Mouse (Mus musculus) right cerebral cortex, postnatal 36 days (tissue): ENCODE data around the gene Ada.

Experiments
- DNase-seq, 2 experiments: peaks; one replicate each; pipeline ENCODE4 v3.0.0; 2022; ENCODE audit warnings: low spot score in 2 of 2, mixed read lengths in 1 of 2

Gene Ada

DNA sequence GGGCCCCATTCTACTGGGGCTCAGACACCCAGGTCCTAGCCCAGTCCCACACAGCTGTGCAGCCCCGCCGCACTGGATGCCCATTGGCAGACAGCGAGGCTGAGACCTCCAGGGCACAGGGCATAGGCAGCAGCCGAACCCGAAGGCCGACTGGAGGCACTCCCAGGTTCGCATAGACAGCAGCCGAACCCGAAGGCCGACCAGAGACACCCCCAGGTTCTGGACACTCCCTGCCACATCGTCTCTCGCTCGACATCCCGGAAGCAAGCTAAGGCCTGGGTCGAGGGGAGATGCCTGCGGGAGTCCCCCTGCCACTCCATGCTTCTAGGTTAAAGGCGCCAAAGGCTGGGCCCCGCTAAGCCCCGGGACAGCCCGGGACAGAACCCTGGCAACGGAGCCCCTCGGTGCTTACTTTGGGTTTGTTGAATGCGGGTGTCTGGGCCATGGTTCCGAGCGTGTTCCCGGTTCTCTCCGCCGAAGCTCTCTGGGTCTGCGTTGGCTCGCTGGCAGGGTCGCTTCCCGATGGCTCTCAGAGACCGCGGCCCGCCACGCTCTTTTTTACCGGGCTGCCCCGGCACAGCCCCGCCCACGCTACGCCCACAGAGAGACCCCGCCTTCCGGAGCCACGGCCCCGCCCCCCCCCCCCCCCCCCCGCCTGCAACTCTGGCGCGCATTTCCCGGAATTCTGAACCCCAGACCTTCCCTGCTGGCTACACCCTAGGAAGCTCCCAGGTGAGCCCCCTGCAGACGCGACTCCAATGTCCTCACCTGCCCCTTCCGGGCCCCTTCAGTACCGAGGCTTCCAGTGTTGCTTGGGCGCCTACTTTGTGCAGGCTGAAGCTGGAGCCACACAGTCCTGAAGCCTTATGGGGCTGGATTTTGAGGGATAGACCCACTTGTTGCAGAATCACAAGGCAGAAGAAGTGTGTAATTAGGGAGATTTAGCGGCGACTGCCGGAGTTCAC, at the start of gene Ada:
Ada (minus strand) TSS at position 593 of the 965 bp plus-strand sequence.
- DNase-seq = no peak

DNA sequence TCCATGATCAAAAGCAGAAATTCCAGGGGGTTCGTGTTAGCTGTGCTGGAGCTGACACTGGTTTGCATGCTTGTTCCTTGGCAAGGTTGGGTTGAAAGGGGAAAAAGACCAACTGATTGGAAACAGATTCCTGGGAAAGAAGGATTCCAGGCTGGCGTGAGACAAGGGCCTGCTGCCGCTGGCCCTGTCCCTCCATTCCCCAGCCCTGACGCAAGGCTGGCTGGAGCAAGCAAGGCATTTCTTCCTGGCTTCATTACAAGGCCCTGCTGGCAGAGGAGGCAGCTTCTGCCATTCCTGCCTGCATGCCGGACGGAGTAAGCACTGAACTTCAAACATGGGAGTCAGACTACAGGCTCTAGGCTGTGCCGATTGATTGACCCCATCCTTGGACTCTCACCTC, 48.4 kb upstream of the Ada start:
- no peak for DNase-seq

DNA sequence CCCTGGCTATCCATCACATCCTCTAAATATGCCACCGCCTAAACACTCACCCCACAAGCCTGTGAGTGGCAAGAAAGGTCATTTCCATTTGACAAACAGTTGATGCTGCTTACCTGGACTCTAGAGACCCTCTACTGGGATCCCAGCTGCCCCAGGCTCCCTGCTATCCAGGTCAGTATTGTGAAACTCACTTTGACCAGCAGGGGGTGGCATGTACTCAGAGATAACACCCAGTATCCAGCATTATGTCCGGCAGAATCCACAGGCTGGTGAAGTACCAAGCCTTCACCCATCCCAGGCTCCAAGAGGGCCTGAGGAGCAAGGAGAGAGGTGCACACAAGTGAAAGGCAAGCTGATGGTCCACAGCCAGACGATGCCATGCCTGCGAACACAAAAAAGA, 38.4 kb upstream of the Ada start:
- DNase-seq = peak; percentile 33 to 43

DNA sequence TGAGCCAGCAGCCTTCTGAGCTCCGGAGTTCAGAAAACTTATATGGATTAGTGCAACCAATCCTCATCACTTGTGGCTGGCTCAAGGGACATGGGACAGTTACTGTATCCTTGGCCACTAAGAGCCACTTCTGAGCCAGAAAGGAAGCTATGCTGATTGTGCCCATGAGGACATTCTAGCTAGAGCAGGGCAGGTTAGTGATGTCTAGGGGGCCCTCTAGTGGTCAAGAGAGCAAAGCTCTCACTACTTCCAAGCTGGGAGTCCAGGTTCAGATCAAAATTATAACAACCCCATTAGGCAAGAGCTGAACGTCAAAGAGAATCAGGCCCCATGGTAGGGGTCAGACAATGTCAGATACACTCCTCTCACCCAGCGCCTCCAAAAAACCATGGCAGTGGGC, 37.7 kb upstream of the Ada start:
- peak; percentile 8 to 14 for DNase-seq

DNA sequence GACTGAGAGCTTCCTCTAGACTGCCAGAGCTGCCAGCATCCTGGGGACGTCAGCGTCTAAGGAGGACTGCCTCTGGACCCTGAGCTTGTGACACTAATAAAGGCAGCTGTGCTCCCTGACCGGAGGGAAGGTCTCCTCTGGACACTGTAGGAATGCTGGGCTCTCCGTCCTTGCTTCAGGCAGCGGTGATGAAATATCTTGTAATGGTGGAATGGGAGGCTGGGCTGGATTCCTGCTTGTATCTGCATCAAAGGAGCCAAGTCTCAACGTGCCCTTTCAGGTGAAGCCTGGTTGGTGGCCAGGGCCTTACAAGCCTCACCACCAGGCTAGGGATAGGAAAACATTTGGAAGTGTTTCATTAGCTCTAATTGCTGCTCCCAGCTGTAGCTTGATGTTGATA, 37.0 kb upstream of the Ada start:
- DNase-seq = no peak

DNA sequence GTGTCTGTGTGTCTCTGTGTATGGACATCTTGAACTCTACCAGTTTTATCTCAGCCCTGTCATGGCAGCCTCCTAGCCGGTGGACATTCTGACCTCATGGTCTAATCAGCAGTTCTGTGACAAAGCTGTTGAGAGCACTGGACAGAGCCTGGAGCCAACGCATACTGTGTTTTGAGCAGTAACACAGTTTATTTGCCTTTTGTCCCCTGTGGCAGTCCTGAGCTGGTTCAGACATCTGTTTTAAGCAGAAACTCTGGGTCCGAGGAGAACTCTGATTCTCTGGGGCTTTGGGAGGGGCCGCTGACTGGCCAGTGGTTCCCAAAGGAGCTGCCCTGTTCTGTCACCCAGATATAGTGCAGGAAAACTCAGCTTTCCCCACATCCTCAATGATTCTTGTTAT, 33.9 kb upstream of the Ada start:
- DNase-seq = no peak

DNA sequence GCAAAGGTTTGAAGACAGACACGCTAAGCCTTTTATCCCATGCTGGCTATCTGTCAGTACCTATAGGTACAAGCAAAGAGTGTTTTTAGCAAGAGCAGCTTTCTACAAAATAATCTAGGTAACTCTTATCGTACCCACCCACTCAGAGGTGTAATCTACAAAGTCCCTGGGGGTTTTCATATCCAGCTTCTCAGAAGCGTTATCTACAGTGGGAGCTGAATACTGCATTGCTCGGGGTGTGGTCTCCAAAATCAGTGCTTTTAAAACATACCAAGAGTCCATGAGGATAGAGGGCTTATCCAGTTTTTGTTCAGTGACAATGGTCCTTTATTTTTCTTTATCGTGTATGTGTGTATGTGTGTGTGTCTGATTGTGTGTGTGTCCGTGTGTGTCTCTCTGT, 33.3 kb upstream of the Ada start:
- no peak for DNase-seq

DNA sequence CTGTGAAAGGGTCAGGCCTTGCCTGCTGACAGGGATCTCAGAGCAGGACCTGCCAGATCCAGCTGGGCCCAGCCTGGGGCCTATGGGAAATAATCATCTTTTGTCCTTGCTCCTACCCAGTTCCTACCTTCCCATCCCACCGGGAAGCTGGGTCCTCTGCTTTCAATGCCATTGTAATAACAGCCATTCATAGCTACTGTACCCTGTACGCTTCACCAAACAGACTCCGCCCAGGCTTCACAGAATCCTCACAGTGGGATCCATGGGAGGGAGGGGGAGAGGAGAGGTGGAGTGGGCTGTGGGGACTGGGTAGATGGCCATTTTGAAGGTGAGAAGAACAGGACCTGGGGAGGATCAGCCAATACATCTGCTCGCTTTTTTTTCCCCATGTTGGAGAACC, 28.9 kb upstream of the Ada start:
- no peak for DNase-seq

DNA sequence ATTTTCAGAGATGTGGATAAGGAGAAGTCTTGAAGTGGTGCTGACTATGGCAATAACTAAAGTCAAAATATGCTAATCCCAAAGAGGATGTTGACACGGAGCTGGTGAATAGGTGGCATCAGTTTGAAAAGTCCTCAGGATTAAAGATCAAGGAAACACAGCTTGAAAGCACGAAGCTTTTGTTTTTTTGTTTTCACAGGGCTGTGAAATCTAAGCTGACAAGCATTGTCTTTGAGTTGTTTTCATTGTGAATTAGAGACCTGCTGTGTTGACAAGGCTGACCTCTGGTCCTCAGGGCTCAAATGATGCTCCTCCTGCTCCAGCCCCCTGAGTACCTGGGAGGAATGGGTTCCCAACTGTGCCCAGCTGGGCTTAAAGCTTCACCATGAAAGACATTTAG, 27.0 kb upstream of the Ada start:
- DNase-seq = no peak

DNA sequence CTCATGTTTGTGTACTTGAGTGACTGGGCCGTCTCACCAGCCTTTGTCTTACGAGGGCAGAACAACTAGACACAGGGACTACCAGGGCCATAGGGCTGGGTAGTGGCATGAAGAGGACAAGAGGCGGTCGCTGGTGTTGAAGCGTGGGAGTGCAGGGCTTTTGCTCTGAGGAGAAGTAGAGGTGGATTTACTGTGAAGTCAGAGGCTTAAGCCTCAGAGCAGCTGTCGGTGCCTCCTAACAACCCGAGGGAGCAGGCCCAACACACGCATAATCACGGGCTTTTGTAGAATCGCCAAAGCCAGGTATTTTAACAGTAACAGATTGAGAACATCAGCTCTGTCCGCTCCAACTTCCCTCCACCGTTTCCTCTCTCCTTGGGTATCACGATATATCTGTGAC, 26.6 kb upstream of the Ada start:
- no peak for DNase-seq

DNA sequence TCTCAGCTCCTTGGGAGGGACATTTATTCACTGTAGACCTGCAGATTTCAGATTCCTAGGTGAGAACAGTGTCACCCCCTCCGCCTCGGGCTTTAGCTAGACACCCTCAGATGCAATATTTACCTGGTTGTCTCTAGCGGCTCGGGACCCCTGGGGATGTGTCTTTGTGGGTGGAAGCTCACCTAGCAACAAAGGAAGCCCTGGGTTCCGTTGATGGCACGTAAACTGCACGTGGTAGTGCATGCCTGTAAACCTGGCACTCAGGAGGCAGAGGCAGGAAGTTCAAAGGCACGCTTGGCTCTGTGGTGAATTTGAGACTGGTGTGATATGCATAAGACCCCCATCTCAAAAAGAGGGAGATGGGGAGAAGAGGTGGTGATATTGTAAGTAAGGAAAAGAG, 20.7 kb upstream of the Ada start:
- DNase-seq = no peak

DNA sequence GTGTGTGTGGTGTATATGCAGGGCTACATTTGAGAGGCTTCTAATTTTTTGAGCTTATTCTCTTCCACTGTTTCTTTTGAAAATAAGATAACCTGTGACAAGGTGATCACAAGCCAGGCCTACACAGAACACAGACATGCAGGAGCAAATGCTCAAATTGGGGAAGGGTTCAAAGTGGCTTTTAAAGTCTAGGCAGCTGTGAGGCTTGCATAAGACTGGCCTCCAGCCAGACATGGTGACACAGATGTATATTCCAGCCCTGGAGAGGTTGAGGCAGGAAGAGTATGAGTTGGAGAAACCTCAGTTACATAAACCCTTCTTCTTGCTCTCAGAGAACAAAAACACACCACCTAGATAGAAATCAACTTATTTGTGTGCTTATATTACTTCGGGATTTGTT, 16.9 kb upstream of the Ada start:
- DNase-seq = no peak

DNA sequence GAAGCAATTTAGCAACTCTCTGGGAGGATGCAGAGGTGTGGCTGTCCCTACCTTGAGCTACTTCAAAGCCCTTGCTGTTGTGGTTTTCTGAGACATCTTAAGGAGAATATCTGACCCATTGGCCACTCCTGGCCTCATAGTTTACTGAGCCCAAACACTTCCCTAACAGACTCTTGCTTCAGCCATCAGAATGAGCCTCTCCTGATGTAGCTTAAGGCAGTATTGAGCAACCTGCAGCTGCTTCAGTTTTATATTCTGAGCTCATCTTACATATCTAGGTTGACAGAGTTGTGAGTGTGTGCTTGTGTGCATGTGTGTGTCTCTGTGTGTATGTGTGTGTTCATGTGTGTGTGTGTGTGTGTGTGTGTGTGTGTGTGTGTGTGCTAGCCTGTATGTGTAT, 16.2 kb upstream of the Ada start:
- no peak for DNase-seq

DNA sequence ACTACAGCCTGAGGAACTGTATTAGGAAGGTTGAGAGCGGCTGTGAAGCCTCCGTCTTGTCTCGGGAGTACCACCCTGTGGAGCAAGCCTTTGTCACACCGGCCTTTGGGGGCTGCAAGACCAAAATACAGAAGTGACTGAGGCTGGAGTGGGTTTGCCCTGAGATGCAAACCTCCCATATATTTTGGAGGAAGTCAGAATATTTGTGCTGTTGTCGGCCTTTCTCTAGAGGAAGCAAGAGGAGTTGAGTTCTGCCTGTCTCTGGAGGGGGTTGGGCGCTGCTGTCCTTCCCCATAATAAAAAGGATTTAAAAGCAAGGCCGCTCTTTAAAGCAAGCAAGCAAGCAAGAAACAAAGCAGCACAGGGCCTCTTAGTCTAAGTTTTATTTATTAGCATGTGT, 11.4 kb upstream of the Ada start:
- no peak for DNase-seq

DNA sequence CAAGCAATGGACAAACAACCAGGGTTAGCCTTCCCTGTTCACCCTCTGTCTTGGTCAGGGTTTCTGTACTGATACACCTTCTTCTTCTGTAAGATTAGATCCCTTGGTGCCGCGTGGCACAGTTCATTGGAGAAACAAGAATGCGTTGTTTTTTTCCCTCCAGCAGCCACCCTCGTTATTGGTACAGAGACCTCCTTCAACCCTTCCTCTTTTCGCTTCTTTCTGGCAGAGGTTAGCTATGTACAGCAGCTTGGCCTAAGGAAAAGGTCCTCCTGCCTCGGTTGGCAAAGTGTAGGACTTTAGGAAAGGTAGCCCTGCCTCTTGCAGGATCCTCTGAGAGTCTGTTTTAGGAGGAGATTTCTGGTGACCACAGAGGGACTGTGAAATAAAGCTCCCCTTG, 10.6 kb upstream of the Ada start:
- no peak for DNase-seq

DNA sequence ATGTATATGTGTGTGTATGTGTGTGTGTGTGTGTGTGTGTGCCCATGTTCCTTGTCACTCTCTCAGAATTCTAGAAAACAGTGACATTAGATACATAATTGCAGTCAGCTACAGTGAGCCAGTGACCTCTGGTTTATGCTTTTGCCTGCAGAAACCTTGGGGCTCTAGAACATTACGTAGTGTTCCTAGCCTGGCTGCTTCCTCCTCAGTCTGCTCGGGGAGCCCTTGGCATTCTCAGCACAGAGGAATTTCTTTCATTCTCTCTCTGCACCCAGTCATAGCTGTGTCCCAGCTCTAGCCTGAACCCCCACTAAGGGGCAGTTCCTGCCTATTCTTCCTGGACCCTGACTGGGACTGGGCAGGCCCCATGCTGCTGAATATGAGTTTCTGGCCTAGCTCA, 8.1 kb upstream of the Ada start:
- no peak for DNase-seq

DNA sequence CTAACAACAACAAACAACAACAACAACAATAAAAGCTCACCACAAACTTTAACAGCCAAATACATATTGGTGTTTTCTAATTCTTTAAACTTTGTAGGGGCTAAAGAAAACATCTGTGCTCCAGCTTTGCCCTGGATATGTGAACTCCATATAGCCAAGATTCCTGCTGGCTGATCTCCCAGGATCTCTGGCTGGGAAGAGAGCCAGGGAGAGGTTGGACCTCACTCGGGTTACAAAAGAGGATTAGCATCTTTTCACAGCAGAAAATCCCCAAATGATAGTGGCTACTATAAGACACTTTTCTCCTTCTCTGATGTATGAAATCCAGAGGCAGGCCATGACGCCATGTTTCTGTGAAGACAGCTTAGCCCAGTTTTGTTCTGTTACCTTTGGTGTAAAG, 6.7 kb upstream of the Ada start:
- DNase-seq = no peak

DNA sequence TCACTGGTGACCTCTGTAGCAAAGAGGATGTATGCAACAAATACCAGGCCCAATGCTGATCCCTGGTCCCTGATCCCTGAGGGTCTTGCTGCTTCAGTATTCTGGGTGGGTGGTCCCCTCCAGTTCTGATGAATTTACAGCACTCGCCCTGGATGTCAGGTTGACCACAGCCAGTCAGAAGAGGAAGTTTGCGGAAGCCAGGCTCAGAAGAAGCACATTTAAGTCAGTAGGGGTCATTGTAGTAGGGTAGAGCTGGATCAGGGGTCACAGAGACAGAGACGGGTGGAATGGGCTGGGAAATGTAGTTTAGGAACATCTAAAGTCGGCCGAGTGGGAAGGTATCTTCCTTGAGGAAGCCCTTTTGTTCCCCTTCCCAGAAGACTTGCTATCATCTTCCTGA, 4.2 kb upstream of the Ada start:
- DNase-seq = no peak

DNA sequence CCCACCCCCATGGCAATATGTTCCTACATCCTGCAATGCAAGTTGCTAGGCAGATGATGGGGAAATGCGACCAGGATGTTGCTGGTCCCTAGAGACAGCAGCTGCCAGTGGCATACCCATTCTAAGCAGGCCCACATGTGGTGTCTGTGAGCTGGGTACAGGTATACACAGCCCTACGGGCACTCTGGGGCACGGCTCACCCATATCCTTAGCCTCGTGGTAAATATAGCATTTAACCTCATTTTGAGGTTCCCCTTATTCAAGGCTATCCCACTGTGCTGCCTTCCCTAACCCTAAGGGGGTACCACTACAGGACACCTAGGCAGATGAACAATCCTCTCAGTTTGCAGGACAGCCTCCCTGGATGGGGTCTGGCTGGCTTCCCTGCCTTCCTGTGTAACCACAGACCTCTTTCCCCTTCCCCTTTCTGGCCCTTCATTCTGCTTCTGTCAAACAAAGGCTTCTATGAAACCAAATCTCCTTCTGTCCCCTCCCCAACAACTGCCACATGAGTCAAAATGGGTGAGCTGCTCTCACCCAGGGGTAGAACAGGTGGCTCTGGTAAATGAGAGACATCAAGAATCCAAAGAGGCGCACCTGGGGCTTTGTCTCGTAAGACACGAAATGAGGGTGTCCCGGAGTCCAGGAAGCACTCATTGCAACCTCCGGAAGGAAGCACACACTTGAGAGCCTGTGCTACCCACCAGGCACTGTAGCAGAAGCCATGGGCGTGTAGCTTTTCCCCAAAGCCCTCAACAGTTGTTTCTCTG, 5.1 kb downstream of the Ada start:
- no peak for DNase-seq

DNA sequence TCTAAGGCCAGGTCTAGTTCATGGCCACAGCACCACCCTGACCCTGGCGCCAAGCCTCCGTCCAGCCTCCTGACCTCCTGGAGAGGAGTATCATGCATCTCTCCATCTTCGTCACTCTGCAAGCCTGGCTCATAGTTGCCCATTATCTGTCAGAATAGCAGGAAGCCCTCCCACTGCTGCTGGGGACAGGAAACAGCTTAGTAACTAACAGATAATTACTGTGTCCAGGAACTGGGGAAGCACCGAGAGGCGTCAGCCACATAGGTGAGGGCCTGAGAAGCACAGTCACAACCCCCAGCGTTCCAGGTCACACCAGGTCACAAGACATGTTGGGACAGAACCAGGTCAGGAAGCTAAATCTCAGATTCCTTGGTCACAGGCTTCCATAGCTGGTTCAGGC, 6.7 kb downstream of the Ada start:
- no peak for DNase-seq

DNA sequence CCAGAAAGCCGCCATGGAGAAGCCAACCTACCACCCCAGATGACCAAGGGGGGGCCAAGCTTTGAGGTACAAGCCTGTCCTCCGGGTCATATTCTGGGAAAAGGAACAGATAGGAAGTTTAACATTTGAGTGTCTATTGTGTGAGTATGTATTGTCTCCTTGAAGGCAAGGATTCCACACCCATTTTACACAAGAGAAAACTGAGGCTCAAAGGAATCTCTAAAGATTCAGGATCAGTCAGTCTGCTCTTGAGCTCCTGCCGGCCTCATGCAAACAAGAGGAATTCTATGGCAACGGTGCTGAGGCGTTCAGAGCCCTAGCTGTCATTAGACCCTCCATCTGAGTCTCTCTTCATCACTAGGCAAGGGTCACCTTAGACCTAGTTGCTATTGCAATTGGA, 7.4 kb downstream of the Ada start:
- no peak for DNase-seq

DNA sequence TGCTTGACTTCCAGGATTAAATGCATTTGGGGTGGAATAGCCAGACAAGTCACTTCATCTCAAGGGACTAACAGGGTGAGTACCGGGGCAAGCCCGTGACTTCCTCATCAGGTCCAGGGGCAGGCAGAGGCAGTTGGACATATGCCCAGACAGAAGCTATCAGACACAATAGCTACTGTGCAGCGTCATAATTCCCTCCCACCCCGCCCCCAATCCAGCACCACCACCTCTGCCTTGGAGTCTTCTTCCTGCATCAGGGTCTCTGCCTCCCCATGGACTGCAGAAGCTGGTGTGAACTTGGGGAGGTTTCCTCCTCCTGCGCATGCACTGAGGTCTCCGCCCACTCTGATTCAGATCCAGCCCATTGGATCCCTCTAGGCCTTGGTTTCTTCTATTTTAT, 14.1 kb downstream of the Ada start:
- DNase-seq = no peak

DNA sequence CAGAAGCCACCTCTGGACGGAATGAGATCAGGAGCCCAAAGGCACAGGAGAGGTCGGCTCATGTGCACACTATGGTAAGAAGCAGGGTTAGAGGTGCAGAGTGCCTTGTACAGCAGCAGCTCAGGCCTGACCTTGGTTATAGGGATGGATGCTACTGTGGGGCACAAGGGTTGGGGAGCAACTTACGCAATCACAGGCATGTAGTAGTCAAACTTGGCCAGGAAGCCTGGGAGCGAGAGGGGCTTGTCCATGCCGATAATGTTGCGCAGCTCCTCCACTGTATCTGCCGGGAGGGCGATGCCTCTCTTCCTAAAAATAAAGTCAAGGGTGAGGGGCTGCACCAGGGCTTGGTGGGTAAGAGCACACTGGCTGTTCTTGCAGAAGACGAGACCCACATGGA, 14.9 kb downstream of the Ada start:
- no peak for DNase-seq
